Mouse (Mus musculus) v-Abl transformed pro-B cells (cell line): ENCODE results near the gene Mpz.
"Not testable (repeated sequence)": the region's sequence is repeated elsewhere in the genome, so short reads cannot be mapped to it uniquely, and the experiment has no call there.

Experiments
- in situ Hi-C, 2 experiments: fragments of 400-800 bp; cut with MboI; formaldehyde crosslinking; loops; one replicate each; pipeline ENCODE4 v1.15.1; 2025; ENCODE audit not compliant: unreplicated experiment in 2 of 2

Mpz gene

DNA sequence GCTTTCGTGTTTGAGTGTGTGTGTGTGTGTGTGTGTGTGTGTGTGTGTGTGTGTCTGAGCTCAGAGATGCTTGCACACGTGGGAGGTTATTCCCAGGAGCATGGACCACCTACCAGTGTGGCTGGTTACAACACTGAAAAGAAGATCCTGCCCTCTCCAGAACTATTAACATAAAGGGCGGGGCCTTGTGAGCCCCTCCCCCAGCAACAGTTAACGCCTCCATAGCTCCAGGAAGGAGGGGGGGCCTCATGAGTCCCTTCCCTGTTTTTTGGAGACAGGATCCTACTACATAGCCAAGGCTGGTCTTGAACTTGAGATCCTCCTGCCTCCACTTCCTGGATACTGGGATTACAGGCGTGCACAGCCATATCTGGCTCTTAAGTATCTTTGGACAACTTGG, 28.7 kb upstream of the Mpz start:
- in situ Hi-C loops: loop anchor here in 1 of 2 experiments (5.0 to 25.0 kb wide), 2 partner anchors 35 to 365 kb away; no protein-coding TSS in a partner anchor

DNA sequence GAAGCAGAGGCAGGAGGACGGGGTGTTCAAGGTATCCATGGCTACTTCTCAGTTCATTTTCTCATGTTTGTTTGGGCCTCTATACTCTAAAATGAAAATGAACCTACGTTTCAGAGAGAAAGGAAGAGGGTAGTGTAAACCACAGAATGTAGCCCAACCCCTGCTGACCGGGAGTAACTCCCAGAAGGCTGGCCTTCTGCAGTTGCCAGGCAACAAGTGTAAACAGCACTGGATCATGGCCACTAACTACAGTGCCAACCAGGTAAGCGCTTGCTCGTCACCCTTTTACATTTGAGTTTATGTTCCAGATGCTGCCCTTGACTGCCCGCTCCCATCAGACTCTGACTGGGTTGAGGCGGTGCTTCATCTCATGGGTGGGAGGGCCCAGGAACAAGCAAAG, 27.6 kb upstream of the Mpz start:
- in situ Hi-C loops: loop anchor here in 1 of 2 experiments (5.0 to 25.0 kb wide), 2 partner anchors 34 to 364 kb away; no protein-coding TSS in a partner anchor

DNA sequence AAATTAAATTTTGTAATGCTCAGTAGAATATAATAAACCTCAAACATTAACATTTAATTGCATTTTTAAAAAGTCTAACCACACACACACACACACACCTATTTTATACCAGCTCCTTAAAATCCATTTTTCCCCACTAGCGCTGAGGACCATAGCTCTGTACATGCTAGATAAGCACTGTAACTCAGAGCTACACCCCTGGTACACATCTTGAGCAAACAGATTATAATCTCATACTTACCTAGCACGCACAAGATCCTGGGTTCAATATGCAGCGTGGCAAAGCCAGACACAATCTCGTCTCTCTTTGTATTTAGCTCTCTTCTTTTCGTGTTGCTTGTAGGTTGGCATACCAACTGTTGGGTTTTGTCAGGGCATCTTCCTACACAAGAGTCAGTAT, 26.1 kb upstream of the Mpz start:
- in situ Hi-C loops: loop anchor here in 1 of 2 experiments (5.0 to 25.0 kb wide), 2 partner anchors 33 to 363 kb away; no protein-coding TSS in a partner anchor

DNA sequence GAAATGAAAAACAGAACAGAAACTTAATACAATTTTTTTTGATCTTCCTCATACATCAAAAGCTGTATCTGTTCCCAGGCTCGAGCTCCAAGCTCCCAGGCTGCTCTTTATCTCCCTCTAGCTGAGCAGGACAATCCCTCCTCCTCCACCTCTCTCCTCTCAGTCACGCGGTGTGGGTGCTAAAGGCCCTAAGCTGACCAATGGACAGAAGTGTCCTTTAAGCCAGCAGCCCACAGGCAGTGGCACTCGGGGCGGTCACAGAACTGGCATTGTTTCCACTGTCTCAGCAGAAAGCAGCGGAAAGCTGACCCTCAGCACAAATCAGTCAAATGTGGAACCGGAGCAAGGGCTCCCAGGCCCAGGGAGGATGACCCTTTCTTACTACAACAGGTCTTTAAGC, 21.3 kb upstream of the Mpz start:
- in situ Hi-C loops: no loop called here

DNA sequence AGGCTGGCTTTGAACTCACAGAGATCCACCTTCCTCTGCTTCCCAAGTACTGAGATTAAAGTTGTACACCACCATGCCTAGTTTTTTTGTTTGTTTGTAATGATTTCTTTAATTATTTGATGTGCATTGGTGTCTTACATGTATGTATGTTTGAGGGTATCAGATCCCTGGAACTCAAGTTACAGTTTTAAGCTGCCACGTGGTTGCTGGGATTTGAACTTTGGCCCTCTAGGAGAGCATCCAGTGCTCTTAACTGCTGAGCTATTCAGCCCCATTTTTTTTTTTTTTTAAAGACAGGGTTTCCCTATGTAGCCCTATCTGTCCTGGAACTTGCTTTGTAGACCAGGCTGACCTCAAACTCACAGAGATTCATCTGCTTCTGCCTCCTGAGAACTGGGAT, 19.5 kb upstream of the Mpz start:
- in situ Hi-C loops: no loop called here

DNA sequence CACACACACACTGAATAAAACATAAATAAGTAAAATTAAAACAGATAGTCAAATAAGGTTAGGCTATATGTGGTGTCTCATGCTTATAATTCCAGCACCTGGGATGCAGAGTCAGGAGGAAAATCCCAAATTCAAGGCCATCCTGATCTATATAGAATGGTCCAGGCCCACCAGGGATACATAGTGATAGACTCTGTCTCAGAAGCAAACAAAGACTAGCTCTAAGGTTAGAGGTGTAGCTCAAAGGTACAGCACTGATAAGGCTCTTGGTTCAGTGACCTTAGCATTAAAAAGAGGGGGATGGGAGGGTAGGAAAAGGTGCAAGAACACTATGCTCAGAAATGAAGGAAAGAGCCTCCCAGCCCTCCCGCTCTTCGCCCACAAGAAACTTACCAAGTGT, 14.9 kb upstream of the Mpz start:
- in situ Hi-C loops: no loop called here

DNA sequence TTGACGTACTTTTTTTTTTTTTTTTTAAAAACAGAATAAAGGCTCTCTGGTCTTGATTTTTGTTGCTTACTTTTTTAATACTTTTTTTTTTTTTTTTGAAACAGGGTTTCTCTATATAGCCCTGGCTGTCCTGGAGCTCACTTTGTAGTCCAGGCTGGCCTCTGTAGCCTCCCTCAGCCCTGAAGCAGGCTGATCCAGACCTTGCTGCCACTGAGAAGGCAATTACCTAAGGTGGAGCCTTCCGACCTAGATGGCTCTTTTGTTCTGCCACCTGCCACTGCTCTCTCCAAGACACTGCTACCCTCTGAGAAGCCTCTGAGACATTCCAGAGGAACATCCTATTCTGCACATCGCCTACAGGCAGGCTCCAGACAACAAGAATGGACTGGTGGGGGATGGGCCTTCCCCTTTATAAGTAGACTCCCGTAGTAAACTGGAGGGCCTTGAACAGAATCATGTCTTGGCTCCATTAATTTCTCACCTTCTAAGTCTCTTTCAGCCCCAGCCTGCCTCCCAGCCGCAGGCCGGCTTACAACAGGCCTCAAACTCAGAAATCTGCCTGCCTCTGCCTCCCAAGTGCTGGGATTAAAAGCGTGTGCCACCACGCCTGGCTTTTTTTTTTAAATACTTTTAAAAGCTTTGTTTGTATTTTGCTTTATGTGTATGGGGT, 12.9 kb upstream of the Mpz start:
- in situ Hi-C loops: not testable (repeated sequence)

DNA sequence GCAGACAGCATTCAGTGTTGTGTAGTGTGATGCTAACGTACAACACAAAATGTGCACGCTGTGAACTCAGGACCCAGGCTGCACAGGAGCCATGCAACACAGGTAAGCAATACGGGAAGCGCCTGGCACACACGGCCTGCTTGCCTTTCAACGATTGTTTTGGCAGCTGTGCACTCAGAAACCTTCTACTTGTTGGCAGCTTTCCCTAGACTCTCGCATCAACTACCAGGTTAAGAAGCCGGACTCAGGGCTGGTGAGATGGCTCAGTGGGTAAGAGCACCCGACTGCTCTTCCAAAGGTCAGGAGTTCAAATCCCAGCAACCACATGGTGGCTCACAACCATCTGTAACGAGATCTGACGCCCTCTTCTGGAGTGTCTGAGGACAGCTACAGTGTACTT, 7.5 kb upstream of the Mpz start:
- in situ Hi-C loops: not testable (repeated sequence)

DNA sequence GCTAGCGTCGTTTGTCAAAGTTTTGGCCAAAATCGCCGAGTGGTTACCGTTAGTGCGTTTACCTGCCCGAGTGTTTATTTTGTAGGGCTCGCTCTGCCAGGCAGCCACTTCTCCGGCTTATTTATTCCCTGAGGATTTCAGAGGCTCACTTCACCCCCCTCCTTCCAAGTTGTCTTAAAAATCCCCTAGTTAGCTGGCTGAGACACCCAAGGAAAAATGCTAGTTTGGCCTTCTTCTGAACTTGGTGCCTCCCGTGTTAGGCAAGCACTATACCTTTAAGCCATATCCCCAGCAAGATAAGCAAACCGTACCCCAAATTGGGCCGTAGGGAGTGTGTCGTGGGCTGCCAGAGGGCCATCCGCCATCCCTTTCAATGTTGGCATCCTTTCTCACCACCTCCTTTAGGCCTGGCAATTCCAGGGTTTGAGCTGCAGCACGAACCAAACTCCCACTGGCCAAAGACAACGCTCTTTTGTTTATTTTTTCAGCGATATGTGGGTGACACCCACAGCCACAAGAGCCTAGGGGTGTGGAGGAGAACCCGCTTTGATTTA, 404 bp downstream of the Mpz start:
- in situ Hi-C loops: no loop called here

DNA sequence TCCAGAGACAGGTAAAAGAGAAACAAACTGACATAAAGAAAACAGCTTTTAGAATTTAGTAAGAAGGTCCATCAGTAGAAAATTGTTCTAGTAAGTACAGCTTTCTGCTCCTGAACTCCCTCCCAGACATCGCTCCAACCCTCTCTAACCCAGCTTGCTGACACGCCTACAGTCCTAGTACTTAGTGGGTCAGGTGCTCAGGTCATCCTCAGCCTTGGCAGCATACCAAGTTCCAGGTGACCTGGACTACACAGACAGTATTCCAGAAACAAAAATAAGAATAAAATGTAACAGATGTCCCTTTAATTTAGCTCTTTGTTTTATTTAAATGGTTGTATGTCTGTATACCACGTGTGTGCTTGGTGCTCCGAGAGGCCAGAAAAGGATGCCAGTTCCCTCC, 1.5 kb downstream of the Mpz start:
- in situ Hi-C loops: no loop called here

DNA sequence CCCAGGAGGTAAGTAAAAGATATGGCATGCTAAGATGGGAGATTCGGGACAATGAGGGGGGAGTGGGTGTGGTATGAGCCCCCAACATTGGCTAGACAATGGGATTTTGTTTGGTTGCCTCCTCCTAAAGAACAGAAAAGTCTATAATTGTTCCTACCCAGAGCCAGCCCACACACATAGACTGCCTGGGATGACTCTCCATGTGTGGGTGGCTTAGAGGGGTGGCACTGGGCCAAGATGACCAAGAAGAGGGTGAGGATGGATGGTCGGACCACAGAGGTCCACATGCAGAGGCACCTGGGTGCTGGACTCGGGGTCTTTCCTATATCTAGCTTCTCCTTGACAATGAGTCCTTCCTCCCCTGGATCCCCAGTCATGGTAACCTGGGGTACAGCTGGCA, 6.1 kb downstream of the Mpz start:
- in situ Hi-C loops: loop anchor here in 1 of 2 experiments (5.0 kb wide), 1 partner anchor 34 kb away; no protein-coding TSS in a partner anchor

DNA sequence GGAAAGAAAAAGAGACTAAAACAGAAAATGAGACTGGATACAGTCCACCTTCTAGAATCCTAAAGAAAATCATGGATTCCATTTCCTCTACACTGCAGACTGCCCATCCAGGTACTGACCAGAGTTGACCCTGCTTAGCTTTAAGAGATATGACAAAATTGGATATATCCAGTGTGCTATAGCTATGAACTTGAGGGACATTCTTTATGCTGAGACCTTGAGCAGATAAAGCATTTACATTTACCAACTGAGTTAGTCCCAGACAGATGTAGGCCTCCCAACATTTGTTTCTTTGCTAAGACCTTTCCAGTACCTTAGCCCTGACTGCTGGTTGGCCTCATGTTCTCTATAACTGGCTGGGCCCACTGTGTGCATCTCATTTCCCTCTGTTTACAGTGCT, 7.5 kb downstream of the Mpz start:
- in situ Hi-C loops: loop anchor here in 1 of 2 experiments (5.0 kb wide), 1 partner anchor 36 kb away; no protein-coding TSS in a partner anchor

DNA sequence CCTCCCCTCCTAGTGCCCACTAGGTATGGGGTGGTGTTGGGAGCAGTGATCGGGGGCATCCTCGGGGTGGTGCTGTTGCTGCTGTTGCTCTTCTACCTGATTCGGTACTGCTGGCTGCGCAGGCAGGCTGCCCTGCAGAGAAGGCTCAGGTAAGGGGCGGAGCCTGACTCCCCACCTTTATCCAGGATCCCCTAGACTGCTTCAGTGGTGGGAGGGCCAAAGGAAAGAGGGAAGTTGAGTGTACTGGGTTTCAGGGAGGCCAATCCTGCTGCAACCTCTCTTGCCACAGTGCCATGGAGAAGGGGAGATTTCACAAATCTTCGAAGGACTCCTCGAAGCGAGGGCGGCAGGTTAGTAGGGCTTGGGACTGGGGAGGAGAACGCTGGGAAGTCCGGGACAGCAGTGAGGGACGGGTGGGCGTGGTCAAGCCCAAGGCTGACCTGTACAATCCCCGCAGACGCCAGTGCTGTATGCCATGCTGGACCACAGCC, 9.0 kb downstream of the Mpz start:
- in situ Hi-C loops: loop anchor here in 1 of 2 experiments (5.0 kb wide), 1 partner anchor 37 kb away; no protein-coding TSS in a partner anchor

DNA sequence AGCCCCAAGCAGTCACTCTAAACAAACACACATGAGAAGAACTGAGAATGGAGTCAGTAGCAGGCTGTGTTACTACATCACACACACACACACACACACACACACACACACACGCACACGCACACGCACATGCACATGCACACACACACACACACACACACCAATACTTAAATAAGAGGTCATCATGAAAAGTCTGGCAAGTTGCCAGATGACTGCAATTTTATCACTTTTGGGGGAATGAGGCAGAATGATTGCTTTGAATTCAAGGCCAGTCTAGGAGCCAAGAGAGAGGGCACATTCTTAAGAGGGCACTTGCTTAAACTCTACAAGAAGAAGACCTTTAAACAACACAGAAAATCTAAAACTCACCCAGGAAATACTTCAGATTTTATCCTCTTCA, 12.0 kb downstream of the Mpz start:
- in situ Hi-C loops: loop anchor here in 1 of 2 experiments (5.0 kb wide), 1 partner anchor 60 kb away; the partner anchor contains the start of gene Tomm40l

DNA sequence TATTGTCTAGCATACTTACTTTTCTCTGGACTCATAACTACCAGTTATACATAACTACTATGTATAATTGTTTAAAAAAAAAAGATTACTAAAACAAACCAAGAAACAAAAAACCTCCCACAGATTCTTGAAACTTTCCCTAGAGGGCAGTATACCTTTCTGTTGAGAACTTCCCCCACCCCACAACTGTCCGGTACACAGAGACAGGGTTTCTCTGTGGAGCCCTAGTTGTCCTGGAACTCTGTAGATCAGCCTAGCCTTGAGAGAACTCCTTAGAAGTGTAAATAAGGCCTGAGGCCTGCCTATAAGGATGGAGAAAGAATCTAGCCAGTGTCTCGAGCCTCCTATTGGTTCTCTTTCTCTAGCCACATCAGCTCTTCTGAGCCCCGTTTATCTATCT, 13.7 kb downstream of the Mpz start:
- in situ Hi-C loops: loop anchor here in 1 of 2 experiments (5.0 kb wide), 1 partner anchor 58 kb away; the partner anchor contains the start of gene Tomm40l

DNA sequence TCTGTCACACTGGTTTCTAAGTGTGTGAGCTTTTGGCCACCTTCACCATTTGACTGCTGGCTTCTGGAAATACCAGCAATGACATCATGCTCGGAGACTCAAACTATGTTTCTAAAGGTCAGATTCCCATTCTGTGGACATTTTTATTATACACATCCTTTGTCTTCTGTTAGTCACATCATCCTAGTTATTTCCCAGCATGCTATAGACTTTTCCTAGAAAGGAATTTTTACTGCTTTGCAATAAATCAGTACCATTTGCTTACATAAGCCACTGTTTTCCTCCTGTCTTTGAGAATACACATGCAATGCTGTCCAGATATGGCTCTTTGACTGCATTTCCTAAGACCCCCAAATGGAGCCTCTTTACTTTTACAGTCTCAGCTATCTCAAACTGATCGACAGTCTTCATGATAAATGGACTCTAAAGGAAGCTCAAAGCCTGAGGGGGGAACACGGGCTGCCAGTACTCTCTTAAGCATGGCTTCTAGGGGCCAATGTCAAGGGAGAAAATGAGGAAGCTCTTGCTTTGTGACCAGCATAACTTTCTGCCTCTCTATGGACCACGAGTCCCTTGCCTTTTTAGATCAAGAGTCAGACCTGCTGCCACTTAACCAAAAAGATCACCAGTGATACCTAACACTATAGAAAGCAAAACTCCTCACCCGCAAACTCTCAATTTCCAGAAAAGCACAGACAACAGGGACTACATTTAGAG, 15.3 kb downstream of the Mpz start:
- in situ Hi-C loops: loop anchor here in 1 of 2 experiments (5.0 kb wide), 1 partner anchor 57 kb away; the partner anchor contains the start of gene Tomm40l

DNA sequence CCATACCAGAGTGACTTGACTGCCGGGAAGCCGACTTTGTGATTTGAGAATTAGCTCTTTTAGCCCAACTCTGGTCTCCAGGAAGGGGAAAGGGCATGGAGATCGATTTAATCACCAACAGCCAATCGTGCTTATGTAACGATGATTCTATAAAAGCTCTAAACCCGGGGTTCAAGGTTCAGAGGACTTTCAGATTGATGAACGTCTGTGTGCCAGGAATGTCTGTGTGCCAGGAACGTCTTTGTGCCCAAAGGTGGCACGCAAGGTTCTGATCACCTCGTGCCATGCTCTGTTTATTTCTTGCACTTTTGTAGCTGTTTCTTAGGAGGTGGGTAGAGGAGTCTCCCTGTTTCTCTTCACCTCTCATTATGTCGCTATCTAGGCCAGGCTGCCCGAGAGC, 18.4 kb downstream of the Mpz start:
- in situ Hi-C loops: loop anchor here in 1 of 2 experiments (5.0 kb wide), 1 partner anchor 53 kb away; the partner anchor contains the start of gene Tomm40l

DNA sequence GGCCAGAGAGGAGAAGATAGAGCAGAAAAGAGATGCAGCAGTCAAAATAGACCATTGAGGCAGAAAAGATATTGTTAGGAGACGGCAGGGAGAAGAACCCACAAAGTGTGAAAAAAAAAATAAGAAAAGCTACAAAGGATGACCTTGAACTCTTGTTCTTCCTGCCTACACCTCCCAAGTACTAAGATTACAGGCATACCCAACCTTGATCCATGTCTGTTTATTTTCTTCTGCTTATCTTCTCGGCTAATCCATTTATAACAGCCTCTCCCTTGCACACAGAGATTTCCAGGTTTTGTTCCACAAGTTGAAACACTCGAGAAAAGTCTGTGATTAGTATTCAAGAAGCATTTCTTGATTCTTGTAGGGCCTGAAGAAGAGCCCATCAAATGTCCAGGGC, 19.4 kb downstream of the Mpz start:
- in situ Hi-C loops: loop anchor here in 1 of 2 experiments (5.0 kb wide), 1 partner anchor 52 kb away; the partner anchor contains the start of gene Tomm40l

DNA sequence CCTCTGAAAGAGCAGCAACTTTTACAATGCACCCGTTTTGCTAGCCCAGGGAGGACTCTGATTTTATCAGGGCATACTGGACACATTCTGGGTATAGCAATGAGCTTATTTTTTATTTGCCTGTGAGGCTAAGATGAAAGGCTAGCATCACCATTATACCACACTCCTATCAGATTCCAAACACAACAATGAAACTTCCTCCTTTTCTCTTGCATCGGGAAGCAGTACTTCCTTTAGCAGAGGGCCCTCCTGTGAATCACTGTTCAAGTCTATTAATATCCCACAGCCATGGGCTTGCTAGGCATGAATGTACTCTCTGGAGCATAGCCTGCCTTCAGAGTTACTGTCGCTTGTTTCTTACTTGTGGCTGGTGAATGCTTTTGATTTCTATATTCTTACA, 20.6 kb downstream of the Mpz start:
- in situ Hi-C loops: no loop called here

DNA sequence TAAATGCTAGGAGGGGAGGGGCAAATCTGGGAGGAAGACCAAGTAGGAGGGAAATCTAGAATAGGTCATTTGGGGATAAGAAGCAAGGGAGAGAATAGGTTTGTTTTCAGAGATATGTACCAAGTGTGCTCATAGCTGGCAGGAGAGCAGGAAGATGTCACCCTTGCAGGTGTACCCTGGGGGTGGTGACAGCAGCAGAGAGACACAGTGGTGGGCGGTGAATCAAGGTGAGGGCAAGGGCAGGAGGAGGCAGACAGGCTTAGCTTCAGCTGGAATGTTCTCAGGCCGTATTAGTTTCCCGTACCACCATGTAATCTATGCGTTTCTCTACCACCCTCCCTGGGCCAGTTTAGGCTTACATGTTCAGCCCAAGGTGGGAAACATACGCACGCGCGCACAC, 22.3 kb downstream of the Mpz start:
- in situ Hi-C loops: no loop called here
